Mouse (Mus musculus): ENCODE data around the gene Tenm4. TPM values are rescaled to one million over a fixed set of nuclear protein-coding genes. Genes with fewer than 3 reads are reported as not detected.

The Tenm4 gene
- total and polyA plus RNA-seq, 3 experiments: 0.03 to 0.26 (median 0.04) TPM

GRCm38 (mm10) chr7:96334361-96334760, 163.3 kb downstream of the Tenm4 start:
- no peaks in the 10 kb centered on the region for H3K79me2 ChIP-seq (replicated peaks; ENCODE audit: control insufficient read depth, extremely low read depth, insufficient read depth, poor library complexity, severe bottlenecking)

GRCm38 (mm10) chr7:96336376-96336775, 165.3 kb downstream of the Tenm4 start:
- H3K9me3 ChIP-seq (replicated peaks; ENCODE audit: low read length): no peaks in the 10 kb centered on the region
- in situ Hi-C loops (cut with MboI; ENCODE audit: low pct_ligation_motif_present, low pct_unique_long_range_greater_than_20kb, low sequenced_read_pairs): no loop called here
- H3K4me1 ChIP-seq (ENCODE audit: control insufficient read depth in 1 of 2, insufficient read depth in 2 of 2): no peaks in the 10 kb centered on the region
- no peaks in the 10 kb centered on the region for H3K79me2 ChIP-seq (replicated peaks; ENCODE audit: control insufficient read depth, extremely low read depth, insufficient read depth, poor library complexity, severe bottlenecking)
- TF ChIP-seq USF2 (conservative IDR thresholded peaks at IDR 0.05; ENCODE audit: low read depth, low read length) (no peak), IRF4 (IDR thresholded peaks at IDR 0.05; ENCODE audit: low read depth, low read length) (no peak), ZMIZ1 (IDR thresholded peaks at IDR 0.05; ENCODE audit: low read depth, low read length) (no peak)
- DNase-seq (ENCODE audit: extremely low read depth): no peak
- no peak overlapping the region for H3K9ac ChIP-seq (ENCODE audit: insufficient read depth, low read depth)
- no peaks in the 10 kb centered on the region for H3K36me3 ChIP-seq (replicated peaks in 1 of 2; ENCODE audit: control insufficient read depth in 1 of 2, insufficient read depth in 1 of 2, low read length in 1 of 2)
- no peaks in the 10 kb centered on the region for H3K27me3 ChIP-seq (replicated peaks)
- H3K4me3 ChIP-seq (replicated peaks in 1 of 3; ENCODE audit: low read depth in 2 of 3, low read length in 2 of 3, poor library complexity in 1 of 3): no peak overlapping the region
- H3K4me2 ChIP-seq (ENCODE audit: insufficient read depth, low read depth, poor library complexity, severe bottlenecking): no peak overlapping the region
- no peak overlapping the region for H3K27ac ChIP-seq (ENCODE audit: insufficient read depth, low read depth)
- dilution Hi-C loops (cut with MboI; ENCODE audit: extremely low pct_ligation_motif_present, extremely low pct_unique_long_range_greater_than_20kb, low sequenced_read_pairs): no loop called here

More at GRCm38 (mm10) chr7:96334361-96334760, 163.3 kb downstream of the Tenm4 start:
- Histone ChIP-seq H3K36me3 (replicated peaks in 1 of 2; ENCODE audit: control insufficient read depth in 1 of 2, insufficient read depth in 1 of 2, low read length in 1 of 2) (no peaks in the 10 kb centered on the region), H3K27ac (ENCODE audit: insufficient read depth, low read depth) (no peak overlapping the region), H3K4me2 (ENCODE audit: insufficient read depth, low read depth, poor library complexity, severe bottlenecking) (no peak overlapping the region), H3K4me1 (ENCODE audit: control insufficient read depth in 1 of 2, insufficient read depth in 2 of 2) (no peaks in the 10 kb centered on the region), H3K4me3 (replicated peaks in 1 of 3; ENCODE audit: low read depth in 2 of 3, low read length in 2 of 3, poor library complexity in 1 of 3) (no peak overlapping the region), H3K9me3 (replicated peaks; ENCODE audit: low read length) (no peaks in the 10 kb centered on the region), H3K9ac (ENCODE audit: insufficient read depth, low read depth) (no peak overlapping the region), H3K27me3 (replicated peaks) (no peaks in the 10 kb centered on the region)
- peak; percentile 6 for DNase-seq (ENCODE audit: extremely low read depth)
- in situ Hi-C loops (cut with MboI; ENCODE audit: low pct_ligation_motif_present, low pct_unique_long_range_greater_than_20kb, low sequenced_read_pairs): no loop called here
- TF ChIP-seq CHD1 (IDR thresholded peaks at IDR 0.05; ENCODE audit: low read depth, low read length): no peak
- TF ChIP-seq SMC3 (IDR thresholded peaks at IDR 0.05; ENCODE audit: low read depth, low read length): no peak
- TF ChIP-seq EP300 (IDR thresholded peaks at IDR 0.05; ENCODE audit: low read length): no peak
- dilution Hi-C loops (cut with MboI; ENCODE audit: extremely low pct_ligation_motif_present, extremely low pct_unique_long_range_greater_than_20kb, low sequenced_read_pairs): no loop called here

DNA sequence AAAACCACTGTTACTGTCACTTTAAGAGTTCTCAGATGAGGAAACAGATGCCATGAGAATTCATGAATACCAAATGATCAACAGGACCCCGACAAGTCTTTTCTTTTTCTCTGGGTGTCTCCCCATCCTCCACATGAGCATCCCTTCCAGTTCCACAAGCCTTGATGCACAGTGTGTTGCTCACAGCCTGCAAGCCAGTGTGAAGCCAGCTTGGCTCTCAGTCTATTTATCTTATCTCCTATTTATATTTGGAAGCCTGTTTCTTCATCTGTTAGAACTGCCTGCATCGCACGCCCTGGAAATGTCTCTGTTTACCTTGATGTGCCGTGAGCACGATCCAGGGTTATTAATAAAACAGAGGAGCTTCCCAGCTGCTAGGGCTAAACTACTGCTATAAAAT, 169.8 kb downstream of the Tenm4 start:
- no peaks in the 10 kb centered on the region for H3K27me3 ChIP-seq (replicated peaks)

GRCm38 (mm10) chr7:96341479-96341878, 170.4 kb downstream of the Tenm4 start:
- Histone ChIP-seq H3K4me3 (replicated peaks in 1 of 3; ENCODE audit: low read depth in 2 of 3, low read length in 2 of 3, poor library complexity in 1 of 3) (no peak overlapping the region), H3K4me1 (ENCODE audit: control insufficient read depth in 1 of 2, insufficient read depth in 2 of 2) (no peaks in the 10 kb centered on the region), H3K4me2 (ENCODE audit: insufficient read depth, low read depth, poor library complexity, severe bottlenecking) (no peak overlapping the region), H3K36me3 (replicated peaks in 1 of 2; ENCODE audit: control insufficient read depth in 1 of 2, insufficient read depth in 1 of 2, low read length in 1 of 2) (no peaks in the 10 kb centered on the region), H3K27me3 (replicated peaks) (no peaks in the 10 kb centered on the region), H3K27ac (ENCODE audit: insufficient read depth, low read depth) (no peak overlapping the region), H3K79me2 (replicated peaks; ENCODE audit: control insufficient read depth, extremely low read depth, insufficient read depth, poor library complexity, severe bottlenecking) (no peaks in the 10 kb centered on the region), H3K9ac (ENCODE audit: insufficient read depth, low read depth) (no peak overlapping the region), H3K9me3 (replicated peaks; ENCODE audit: low read length) (no peaks in the 10 kb centered on the region)
- no peak for DNase-seq (ENCODE audit: extremely low read depth)
- TF ChIP-seq GABPA (IDR thresholded peaks at IDR 0.05; ENCODE audit: insufficient replicate concordance, low read depth, low read length): no peak
- TF ChIP-seq RCOR1 (conservative IDR thresholded peaks at IDR 0.05; ENCODE audit: low read depth, low read length): no peak
- no peak for TF ChIP-seq MAX (IDR thresholded peaks at IDR 0.05; ENCODE audit: low read length)
- no peak for TF ChIP-seq NELFE (IDR thresholded peaks at IDR 0.05; ENCODE audit: low read depth, low read length)
- TF ChIP-seq MAFK (IDR thresholded peaks at IDR 0.05; ENCODE audit: insufficient replicate concordance, low read length): peak; percentile 80
- no peak for TF ChIP-seq EP300 (IDR thresholded peaks at IDR 0.05; ENCODE audit: low read length)
- no peak for TF ChIP-seq USF1 (IDR thresholded peaks at IDR 0.05; ENCODE audit: low read depth, low read length)
- TF ChIP-seq IRF4 (IDR thresholded peaks at IDR 0.05; ENCODE audit: low read depth, low read length): no peak
- in situ Hi-C loops (cut with MboI; ENCODE audit: low pct_ligation_motif_present, low pct_unique_long_range_greater_than_20kb, low sequenced_read_pairs): no loop called here
- dilution Hi-C loops (cut with MboI; ENCODE audit: extremely low pct_ligation_motif_present, extremely low pct_unique_long_range_greater_than_20kb, low sequenced_read_pairs): no loop called here

More for the DNA sequence above, 169.8 kb downstream of the Tenm4 start:
- TF ChIP-seq POLR2AphosphoS2 (IDR thresholded peaks at IDR 0.05; ENCODE audit: low read depth, low read length) (no peak), IRF4 (IDR thresholded peaks at IDR 0.05; ENCODE audit: low read depth, low read length) (no peak)
- H3K4me1 ChIP-seq (ENCODE audit: control insufficient read depth in 1 of 2, insufficient read depth in 2 of 2): no peaks in the 10 kb centered on the region
- no peaks in the 10 kb centered on the region for H3K79me2 ChIP-seq (replicated peaks; ENCODE audit: control insufficient read depth, extremely low read depth, insufficient read depth, poor library complexity, severe bottlenecking)
- DNase-seq (ENCODE audit: extremely low read depth): no peak
- in situ Hi-C loops (cut with MboI; ENCODE audit: low pct_ligation_motif_present, low pct_unique_long_range_greater_than_20kb, low sequenced_read_pairs) (no loop called here), dilution Hi-C loops (cut with MboI; ENCODE audit: extremely low pct_ligation_motif_present, extremely low pct_unique_long_range_greater_than_20kb, low sequenced_read_pairs) (no loop called here)
- H3K27ac ChIP-seq (ENCODE audit: insufficient read depth, low read depth): no peak overlapping the region
- H3K36me3 ChIP-seq (replicated peaks in 1 of 2; ENCODE audit: control insufficient read depth in 1 of 2, insufficient read depth in 1 of 2, low read length in 1 of 2): no peaks in the 10 kb centered on the region
- no peak overlapping the region for H3K4me2 ChIP-seq (ENCODE audit: insufficient read depth, low read depth, poor library complexity, severe bottlenecking)
- H3K9me3 ChIP-seq (replicated peaks; ENCODE audit: low read length): no peaks in the 10 kb centered on the region
- no peak overlapping the region for H3K9ac ChIP-seq (ENCODE audit: insufficient read depth, low read depth)
- no peak overlapping the region for H3K4me3 ChIP-seq (replicated peaks in 1 of 3; ENCODE audit: low read depth in 2 of 3, low read length in 2 of 3, poor library complexity in 1 of 3)

Measured in CH12.LX (cell line).